Mouse (Mus musculus) cerebellum, postnatal 10 days (tissue): ENCODE data around the gene Lfng.

Source experiments
- DNase-seq, 2 experiments: peaks; one replicate each; pipeline ENCODE4 v3.0.0; 2021; ENCODE audit warnings: mixed read lengths in 2 of 2

Lfng gene

GRCm38 (mm10) chr5:140663621-140664180, 56.6 kb downstream of the Lfng start:
- peak; percentile 76 to 80 for DNase-seq
